Mouse (Mus musculus): ENCODE measurements around the gene Gjc2. TPM values are rescaled to one million over a fixed set of nuclear protein-coding genes. Genes with fewer than 3 reads are reported as not detected.
"Not testable (repeated sequence)": the region's sequence is repeated elsewhere in the genome, so short reads cannot be mapped to it uniquely, and the experiment has no call there.

Gene Gjc2
- total RNA-seq (2021) = under 1 TPM; 0.48 to 0.60 TPM
- long read RNA-seq, experiment 1 = 0 reads
- long read RNA-seq, experiment 2, partial matches to known transcripts = 0 of 3 reads
- long read RNA-seq, experiment 2, other reads (novel, unspliced or antisense) = 2 of 3 reads

DNA sequence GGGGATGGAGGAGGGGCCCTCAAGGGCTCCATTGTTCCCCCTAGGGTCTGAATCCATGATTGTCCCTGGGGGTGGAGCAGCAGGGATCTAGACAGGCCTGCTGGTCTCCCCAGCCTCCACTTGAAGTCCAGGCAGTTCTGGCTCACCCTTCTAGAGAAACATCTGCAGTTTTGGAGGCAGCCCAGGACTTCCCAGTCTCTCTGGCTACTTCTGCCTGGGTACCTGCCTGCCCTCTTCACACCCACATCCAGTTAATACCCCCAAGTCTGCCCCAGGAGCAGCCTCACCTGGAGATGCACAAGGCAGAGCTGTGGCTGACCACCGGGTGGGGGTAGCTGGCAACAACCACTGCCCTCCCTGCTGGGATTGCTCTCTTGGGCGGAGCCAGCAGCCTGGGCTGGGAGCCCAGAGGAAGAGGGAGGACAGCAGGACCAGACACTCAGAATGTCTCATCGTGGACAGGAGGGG lies at the start of gene Gjc2:
Gene Gjc2 (minus strand): TSS at position 350 of the 468 bp plus-strand sequence.
- DNase-seq (ENCODE audit: low spot score in 2 of 2) = peak in 1 of 2 experiments; percentile 49

DNA sequence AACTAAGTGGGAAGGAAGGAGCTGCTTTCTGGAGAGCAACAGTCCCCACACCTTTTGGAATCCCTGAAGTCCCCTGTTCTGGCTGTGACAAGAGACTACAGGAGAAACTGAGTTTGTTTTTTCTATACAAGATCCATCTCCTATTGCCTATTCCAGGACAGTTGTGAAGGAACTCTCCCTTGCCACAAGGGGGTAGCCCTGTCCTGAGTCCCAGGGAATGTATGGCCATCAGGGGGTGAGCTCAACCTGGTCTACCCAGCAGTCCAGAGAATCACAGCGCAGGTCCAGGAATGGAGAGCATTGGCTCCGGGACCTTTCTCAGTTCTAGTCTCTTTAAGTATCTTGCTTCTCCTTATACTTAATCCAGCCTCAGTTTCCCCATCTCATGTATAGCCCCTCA lies 49.8 kb upstream of the Gjc2 start:
- no peak for DNase-seq (ENCODE audit: low spot score in 2 of 2)

DNA sequence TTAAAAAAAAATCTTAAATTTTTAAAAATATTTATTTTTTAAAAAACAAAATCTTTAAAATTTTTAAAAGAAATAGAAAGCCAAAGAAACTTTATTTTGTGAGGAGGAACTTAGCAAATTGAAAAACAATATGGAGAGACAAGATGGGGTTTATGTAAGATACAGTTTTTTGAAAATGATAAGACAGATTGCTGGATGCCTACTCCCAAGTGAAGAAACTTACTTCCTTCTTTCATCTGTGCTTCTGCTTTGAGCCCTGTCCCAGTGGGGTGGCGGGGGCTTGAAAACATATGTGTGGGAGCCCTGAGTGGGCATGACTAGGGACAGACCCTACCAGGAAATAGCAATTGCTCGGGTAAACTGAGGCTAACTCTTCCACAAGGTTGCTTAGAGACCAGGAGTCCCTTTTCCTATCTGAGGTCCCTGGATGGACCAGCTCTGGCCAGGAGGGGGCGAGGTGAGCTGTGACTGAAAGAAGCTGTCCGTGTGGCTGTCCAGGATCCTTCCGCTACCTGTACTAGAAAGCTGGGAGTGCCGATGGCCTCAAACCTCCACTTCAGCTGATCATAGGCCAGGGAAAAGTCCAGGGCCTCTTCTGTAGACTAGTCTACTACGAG lies 47.2 kb upstream of the Gjc2 start:
- DNase-seq (ENCODE audit: low spot score in 2 of 2) = peak; percentile 58 to 69

DNA sequence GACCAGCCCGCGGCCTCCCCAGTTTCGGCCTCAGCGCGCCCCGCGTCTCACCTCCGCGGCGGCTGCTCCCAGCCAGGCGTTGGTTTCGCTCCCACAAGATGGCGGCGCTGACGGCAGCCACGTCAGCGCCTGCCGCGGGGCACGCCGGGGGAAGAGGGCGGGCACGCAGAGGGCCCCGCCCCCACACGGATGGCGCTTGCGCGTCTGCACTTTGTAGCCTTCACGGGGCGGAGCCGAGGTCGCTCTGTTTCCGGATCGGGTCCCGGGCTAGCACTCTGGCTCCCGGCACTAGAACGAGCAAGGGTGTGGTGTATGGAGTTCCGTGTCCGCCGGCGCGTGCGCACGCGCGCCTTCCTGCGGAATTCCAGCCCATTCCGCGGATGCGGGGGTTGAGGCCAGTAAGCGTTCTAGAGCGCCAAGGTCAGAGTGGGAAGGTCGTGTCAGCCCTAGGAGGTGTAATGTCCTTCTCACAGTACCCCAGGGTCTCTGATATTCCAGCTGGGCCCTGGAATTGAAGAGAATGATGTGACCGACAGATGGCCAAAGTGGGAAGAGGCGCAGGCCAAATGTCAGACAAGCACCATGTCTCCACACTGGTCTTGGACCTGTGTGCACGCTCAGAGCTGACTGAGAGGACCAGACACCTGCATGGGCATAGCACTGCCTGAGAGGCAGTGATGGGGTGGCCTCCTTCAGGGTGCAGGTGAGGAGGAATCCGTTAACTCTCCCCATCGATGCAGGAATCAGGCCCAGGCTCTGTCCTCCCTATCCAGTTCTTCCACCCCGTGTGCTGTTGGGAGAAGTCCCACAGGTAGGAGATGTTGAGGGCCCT lies 45.3 kb upstream of the Gjc2 start, which contains the start of gene Arf1:
Gene Arf1 (minus strand): TSS at position 149 of the 832 bp plus-strand sequence.
- peak; percentile 97 for DNase-seq (ENCODE audit: low spot score in 2 of 2)

DNA sequence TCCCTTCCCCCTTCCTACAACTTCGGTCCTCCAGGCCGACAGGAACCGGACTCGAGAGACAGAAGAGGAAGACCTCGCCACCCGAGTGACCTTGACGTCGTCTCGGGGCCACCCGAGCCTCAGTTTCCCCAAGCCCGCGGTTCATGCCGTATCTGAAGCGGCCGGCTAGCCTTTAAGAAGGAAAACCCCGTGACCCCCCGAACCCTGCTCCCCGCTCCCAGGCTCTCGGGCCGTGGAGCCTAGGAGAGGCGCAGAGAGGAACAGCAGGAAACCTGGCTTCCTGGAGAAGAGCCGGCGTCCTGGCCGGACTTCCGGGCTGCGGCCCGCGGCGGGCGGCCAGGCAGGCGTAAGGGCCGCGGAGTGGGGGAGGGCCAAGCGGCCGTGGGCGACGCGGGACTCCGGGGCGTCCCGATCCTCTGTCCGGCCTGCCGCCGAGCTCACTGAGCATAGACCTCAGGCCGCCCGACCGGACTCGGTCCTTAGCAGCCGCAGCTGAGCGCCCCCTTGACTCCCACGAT lies 44.6 kb upstream of the Gjc2 start:
- no peak for DNase-seq (ENCODE audit: low spot score in 2 of 2)

DNA sequence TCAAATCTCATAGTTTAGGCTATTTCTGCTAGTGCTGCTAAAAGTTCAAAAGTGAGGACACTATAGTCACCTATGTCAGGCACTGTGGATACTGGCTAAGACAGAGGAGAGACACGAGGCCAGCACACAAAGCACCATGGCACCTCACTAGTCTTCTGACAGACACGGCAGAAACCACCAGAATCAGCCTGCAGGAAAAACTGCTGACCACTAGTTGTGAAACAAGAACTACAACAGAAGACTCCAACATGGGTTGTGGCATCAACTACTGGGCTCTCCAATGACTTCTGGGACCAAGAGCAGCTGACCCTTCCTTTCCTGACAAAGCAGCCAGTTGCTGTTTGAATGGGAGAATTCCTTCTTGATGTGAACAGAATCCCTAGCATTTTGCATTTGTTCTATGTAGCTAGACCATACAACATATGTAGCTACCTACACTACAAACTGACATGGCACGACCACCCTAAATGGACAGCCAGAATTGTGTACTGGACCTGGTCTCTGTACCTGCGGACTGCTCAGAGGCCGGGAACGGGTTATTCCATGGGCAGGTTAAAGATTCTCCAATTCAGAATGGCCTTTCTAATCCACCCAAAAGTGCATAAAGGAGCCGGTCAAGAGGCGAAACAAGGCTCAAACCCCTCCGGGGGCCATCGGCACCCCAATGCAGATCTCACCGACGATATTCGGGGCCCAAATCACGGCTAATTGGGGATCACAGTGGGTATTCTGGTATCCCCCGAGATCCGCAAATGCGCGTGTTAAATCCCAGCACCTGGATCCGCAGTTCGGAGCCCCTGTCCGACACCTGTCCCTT lies 44.0 kb upstream of the Gjc2 start:
- no peak for DNase-seq (ENCODE audit: low spot score in 2 of 2)

DNA sequence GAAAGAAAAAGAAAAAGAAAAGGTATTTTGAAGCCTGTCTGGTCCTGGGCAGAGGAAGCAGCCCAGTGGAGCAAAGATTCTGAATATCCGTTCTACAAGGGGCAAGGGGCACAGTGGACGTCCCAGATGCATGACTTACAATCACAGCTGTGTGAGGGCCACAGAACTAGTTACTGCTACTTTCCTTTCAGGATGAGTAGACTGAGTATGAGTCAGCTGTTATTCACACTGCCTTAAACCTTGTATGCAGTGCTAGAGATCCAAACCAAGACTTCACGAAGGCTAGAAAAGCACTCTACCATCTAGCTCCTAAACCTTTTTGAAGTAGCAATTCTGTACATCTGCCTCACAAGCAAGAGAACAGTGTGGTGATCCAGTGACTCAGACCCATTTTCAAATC lies 43.2 kb upstream of the Gjc2 start:
- DNase-seq (ENCODE audit: low spot score in 2 of 2) = no peak

DNA sequence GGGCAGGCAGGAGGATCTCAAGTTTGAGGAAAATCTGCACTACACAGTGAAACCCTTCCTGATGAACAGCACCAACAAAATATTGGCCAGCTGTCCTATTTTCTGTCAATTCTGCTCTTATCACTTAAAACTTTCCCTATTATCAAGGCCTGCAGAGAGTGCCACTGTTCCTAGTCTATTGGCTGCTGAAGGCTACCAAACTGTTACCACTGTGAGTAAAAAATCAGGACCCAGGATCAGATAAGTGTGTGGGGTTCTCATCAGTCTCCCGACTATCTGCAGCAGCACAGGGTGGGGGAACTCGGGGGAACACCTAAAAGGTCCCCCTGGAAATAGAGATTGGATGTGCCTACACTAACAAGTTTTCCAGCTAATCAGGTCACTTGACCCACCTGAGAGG lies 42.2 kb upstream of the Gjc2 start:
- no peak for DNase-seq (ENCODE audit: low spot score in 2 of 2)

DNA sequence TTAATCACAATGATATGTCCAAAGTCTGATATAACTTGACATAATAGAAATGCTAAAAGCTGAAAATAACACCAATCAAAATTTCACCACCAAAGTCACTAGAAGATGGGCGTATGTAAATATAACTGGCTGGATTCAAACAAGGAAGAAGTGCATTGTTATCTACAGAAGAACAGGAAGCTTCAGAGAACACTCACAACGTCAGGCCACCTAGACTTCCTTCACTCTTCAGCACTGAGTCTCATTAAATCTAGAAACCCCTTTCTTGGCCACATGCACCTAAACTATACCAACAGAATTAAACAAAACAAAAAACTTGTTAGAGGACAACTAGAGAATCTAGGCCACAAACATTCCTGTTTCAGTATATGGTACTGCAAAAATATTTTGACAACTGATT lies 41.5 kb upstream of the Gjc2 start:
- DNase-seq (ENCODE audit: low spot score in 2 of 2) = no peak

DNA sequence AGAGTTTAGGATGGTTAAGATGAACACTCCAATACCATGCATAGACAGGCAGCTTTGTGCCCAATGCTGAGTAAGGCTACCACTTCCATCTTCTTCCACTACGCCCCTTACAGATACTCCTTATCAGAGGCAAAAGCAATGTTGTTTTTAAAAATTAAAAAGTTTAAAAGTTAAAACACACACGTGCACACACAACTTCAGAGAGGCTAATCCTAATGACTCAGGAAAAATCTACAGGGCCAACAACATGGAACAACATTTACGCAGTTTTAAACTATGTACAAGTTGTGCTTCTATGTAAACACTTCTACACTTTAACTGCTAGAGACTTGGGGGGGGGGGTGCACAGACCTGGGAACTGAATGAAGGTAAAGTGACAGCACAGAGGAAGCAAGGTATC lies 41.0 kb upstream of the Gjc2 start:
- DNase-seq (ENCODE audit: low spot score in 2 of 2) = no peak

DNA sequence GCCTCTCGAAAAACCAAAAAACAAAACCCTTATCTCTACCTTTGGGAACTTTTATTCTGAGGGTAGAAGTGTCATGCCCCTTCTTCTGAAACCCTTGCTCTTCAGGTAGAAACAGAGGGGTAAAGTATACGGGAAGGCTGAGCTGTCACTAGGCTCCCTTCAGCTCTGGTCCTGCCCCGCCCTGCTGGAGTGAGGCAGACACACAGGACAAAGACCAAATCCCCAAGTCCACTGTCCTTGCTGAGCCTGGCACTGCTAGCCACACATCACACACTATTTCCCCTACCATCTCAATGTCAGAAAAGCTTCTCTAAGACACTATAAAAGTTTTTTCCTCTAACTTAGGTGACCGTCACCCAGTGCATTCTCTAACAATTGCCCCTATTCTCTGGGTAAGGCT lies 39.3 kb upstream of the Gjc2 start:
- DNase-seq (ENCODE audit: low spot score in 2 of 2) = no peak

DNA sequence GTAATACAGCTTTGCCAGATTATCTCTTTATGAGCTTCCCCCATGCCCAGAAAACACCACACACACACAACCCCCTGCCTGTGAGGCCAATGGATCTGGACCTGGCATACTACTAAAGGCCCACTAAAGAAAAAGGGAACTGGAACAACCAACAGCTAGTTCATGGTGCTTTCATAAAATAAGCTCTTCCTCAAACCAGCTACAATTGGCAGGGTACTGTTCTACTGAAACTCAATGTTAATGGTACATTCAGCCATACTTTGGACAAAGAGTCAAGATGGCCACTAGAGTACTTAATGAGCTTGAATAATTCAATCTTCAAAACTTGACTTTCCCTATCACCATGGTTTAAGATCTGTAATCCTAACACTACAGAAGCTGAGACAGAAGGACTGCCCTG lies 38.6 kb upstream of the Gjc2 start:
- DNase-seq (ENCODE audit: low spot score in 2 of 2) = no peak

DNA sequence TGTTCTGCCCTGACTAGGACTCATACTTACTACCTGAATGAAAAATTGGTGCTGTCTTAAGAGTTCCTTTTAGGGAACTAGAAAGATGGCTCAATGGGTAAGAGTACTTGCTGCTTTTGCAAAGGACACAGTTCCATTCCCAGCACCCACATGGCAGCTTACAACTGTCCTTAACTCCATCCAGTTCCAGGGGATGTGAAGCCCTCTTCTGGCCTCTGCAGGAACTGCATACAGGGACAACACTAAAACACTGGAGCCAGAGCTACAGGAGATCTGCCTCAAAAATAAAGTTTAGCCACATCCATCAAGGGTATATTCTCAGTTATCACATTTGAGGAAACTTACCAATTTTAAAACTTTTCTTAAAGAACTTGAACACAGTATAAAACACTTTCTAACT lies 36.1 kb upstream of the Gjc2 start:
- DNase-seq (ENCODE audit: low spot score in 2 of 2) = no peak

DNA sequence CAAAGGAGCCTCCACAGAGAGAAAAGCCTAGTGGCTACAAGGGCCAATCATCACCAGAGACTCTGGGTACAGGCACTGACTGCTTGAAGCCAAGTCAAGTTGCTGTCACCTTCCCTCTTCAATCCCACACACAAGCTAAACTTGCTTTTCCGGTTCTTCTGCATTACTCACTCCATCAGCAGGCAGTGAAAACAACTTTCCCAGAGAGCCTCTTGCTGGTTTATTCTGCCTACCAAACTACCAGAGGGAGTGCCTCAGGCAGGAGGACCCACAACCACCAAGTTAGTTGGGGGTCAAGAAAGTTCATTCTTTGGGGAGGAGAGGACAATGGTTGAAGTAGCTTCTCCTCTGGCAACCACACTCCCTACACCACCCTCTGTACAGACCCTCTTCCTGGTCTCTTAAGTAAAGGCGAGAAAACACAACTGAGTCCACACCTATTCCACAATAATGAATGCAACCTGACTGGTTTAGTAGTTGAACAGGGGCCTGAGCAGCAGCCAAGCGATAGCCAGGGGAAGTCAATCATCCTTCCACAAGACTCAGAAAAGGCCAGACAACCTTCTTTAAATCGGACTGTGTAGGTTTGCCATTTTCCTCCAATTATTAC lies 35.5 kb upstream of the Gjc2 start:
- no peak for DNase-seq (ENCODE audit: low spot score in 2 of 2)

DNA sequence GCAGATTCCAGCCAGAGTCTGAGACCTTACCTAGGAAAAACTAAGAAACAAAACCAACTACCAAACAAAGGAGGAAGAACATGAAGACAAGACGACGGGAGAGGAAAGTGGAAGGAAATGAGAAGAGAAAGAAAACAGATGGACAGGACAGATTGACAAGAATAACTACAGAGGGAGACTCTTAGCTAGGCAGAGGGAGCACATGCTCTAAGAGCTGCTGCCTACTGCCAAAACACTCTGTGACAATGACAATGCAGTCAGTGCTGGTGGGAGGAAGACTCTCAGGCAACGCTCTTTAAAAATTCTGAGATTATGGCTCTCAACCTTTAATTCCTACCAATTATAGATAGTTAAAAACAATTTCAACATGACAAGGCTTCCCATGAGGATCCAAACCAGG lies 33.9 kb upstream of the Gjc2 start:
- no peak for DNase-seq (ENCODE audit: low spot score in 2 of 2)

DNA sequence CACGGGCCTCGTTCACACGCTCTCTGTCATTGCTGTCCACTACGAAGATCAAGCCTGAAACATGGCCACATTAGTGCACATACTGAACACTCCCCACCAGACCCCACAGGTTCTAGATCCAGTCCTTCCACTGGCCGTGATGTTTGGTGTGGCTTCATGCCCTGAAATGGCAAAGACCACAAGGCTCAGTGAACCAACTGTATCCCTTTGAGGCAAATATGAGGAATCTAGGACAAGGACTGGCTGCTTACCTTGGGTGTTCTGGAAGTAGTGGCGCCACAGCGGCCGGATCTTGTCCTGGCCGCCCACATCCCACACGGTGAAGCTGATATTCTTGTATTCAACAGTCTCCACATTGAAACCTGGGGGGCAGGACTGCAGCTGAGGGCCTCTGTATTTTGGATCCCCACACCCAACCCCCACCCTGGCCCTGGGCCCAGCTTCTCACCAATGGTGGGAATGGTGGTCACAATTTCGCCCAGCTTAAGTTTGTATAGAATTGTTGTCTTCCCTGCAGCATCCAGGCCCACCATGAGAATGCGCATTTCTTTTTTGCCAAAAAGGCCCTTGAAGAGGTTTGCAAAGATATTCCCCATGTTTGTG lies 30.0 kb upstream of the Gjc2 start:
- DNase-seq (ENCODE audit: low spot score in 2 of 2) = no peak

DNA sequence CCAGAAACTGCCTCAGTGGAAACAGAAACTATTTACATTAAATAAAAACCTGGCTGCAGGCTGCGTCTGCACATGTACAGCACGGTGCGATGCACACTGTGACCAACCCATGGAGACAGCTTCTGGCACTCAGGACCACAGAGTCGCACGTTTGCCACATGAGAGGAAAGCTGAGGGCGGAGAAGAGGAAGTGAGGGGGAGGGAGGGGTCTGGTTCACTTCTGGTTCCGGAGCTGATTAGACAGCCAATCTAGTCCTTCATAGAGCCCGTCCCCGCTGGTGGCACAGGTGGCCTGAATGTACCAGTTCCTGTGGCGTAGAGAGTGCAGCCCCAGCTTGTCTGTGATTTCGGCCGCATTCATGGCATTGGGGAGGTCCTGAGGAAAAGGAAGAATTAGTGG lies 29.3 kb upstream of the Gjc2 start:
- DNase-seq (ENCODE audit: low spot score in 2 of 2) = not testable (repeated sequence)

DNA sequence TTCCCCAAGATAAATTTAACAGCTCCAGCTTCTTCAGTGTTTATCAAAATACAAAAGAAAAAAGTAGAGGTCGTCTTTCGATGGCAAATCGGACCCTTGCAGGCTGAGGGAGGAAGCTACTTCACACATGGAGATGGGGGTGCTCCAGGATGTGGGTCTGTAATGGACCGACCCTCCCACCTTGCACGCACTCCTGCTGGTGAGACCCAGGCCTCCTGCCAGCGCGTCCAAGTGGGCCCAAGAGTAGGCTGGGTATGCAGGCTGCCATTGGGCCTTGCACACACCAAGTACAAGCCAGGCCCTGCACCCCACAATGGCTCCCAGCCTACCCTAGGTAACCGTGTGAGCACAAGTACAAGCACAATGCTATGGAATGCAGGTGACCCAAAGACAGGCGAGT lies 28.5 kb upstream of the Gjc2 start:
- DNase-seq (ENCODE audit: low spot score in 2 of 2) = not testable (repeated sequence)

DNA sequence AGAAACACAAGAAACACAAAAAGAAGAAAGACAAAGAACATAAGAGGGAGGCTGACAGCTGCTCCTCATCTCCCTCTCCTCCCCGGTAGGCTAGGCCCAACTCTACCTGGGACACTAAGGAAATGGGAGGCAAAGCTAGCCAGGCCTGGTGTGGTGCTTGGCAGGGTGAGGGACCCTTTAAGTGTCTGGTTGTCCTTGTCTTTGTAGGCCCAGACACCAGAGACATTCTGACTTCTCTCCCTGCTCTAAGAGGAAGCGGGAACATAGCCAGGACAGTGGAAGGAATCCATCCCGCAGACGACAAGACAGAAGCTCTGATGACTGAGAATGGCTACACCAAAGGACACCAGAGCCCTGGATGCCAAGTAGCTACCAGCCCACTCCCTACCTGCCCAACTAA lies 27.0 kb upstream of the Gjc2 start:
- no peak for DNase-seq (ENCODE audit: low spot score in 2 of 2)

DNA sequence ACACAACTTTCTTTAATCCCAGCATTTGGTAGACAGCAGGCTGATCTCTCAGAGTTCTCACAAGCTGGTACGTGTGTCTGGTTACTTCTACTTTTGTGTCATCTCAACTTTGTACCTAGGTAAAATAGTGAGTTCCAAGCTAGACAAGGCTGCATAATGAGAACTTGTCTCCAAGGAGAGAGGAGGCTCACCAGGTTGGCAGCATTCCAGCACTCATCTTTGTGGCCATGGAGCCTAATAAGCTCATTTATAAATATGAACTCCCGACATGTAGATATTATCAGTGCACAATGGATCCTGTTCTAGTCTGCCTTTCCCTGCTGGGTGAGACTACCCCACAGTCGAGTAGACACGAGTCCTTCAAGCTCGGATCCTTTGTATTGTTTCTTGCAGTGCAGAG lies 26.6 kb upstream of the Gjc2 start:
- DNase-seq (ENCODE audit: low spot score in 2 of 2) = no peak
